Mouse (Mus musculus): ENCODE measurements around the gene Tmprss11e. TPM values are rescaled to one million over a fixed set of nuclear protein-coding genes. Genes with fewer than 3 reads are reported as not detected.

Tmprss11e gene
- polyA plus RNA-seq, 1 experiment from 2014 or later: not detected

Other genes with a start within 250 kb of the Tmprss11e start
- 0.08 TPM in 1 of 2 replicates, not detected in the other for gene Tmprss11g, start 227.2 kb downstream of the Tmprss11e start, polyA plus RNA-seq (2016; fragmentation: Nextera tagmentation; extraction: Ambion mirVana)
- gene Tmprss11f, start 113.4 kb downstream of the Tmprss11e start, polyA plus RNA-seq (2016; fragmentation: Nextera tagmentation; extraction: Ambion mirVana): 0.06 and 0.14 TPM in 2 replicates
- gene Tmprss11b, start 69.5 kb downstream of the Tmprss11e start, polyA plus RNA-seq (2016; fragmentation: Nextera tagmentation; extraction: Ambion mirVana): 0.06 and 0.24 TPM in 2 replicates
- gene Ythdc1, start 58.4 kb upstream of the Tmprss11e start, polyA plus RNA-seq (2016; fragmentation: Nextera tagmentation; extraction: Ambion mirVana): 48.8 and 53.4 TPM in 2 replicates
- 0.06 TPM in 1 of 2 replicates, not detected in the other for gene Ugt2b34, start 161.1 kb upstream of the Tmprss11e start, polyA plus RNA-seq (2016; fragmentation: Nextera tagmentation; extraction: Ambion mirVana)
- gene Ugt2b1, start 180.7 kb upstream of the Tmprss11e start, polyA plus RNA-seq (2016; fragmentation: Nextera tagmentation; extraction: Ambion mirVana): not detected in 2 replicates